Mouse (Mus musculus): ENCODE results near the gene Insrr. TPM values are rescaled to one million over a fixed set of nuclear protein-coding genes. Genes with fewer than 3 reads are reported as not detected.

Gene Insrr
- polyA plus RNA-seq, 1 experiment from 2014 or later: 0.43 TPM

GRCm38 (mm10) chr3:87763683-87764289 lies 33.0 kb upstream of the Insrr start:
- 32% methylated on average over 11 of the region's 15 CpGs for WGBS
- Histone ChIP-seq H3K27me3 (peaks cover 46% of the 10 kb centered on the region), H3K27ac (0 out of 2 replicates have a peak overlapping the region, but pooled peaks have one; percentile 10), H3K4me2 (peak overlapping the region; percentile 33), H3K9me3 (replicated peaks) (no peaks in the 10 kb centered on the region), H3K4me3 (no peak overlapping the region), H3K4me1 (peaks cover 12% of the 10 kb centered on the region), H3K9ac (0 out of 2 replicates have a peak overlapping the region, but pooled peaks have one; percentile 4), H3K36me3 (ENCODE audit: poor library complexity, severe bottlenecking) (no peaks in the 10 kb centered on the region)
- no peak for ATAC-seq

GRCm38 (mm10) chr3:87764506-87764905 lies 32.2 kb upstream of the Insrr start:
- Histone ChIP-seq H3K9ac (no peak overlapping the region), H3K27ac (peak overlapping the region; percentile 10; the same call in 1 of the 2 replicates), H3K4me1 (peaks cover 12% of the 10 kb centered on the region), H3K4me3 (no peak overlapping the region), H3K36me3 (ENCODE audit: poor library complexity, severe bottlenecking) (no peaks in the 10 kb centered on the region), H3K4me2 (0 out of 2 replicates have a peak overlapping the region, but pooled peaks have one; percentile 8), H3K9me3 (replicated peaks) (no peaks in the 10 kb centered on the region), H3K27me3 (peaks cover 53% of the 10 kb centered on the region)
- WGBS: 45% methylated on average over 10 of the region's 10 CpGs
- no peak for ATAC-seq

GRCm38 (mm10) chr3:87765091-87765490 lies 31.7 kb upstream of the Insrr start:
- H3K27me3 ChIP-seq: peaks cover 59% of the 10 kb centered on the region
- H3K9me3 ChIP-seq (replicated peaks): no peaks in the 10 kb centered on the region
- H3K9ac ChIP-seq: no peak overlapping the region
- 0 out of 2 replicates have a peak overlapping the region, but pooled peaks have one; percentile 8 for H3K4me2 ChIP-seq
- peaks cover 12% of the 10 kb centered on the region for H3K4me1 ChIP-seq
- 18% methylated on average over 10 of the region's 10 CpGs for WGBS
- no peak for ATAC-seq
- H3K36me3 ChIP-seq (ENCODE audit: poor library complexity, severe bottlenecking): no peaks in the 10 kb centered on the region
- 0 out of 2 replicates have a peak overlapping the region, but pooled peaks have one; percentile 10 for H3K27ac ChIP-seq
- no peak overlapping the region for H3K4me3 ChIP-seq

- Histone ChIP-seq H3K4me3 (no peak overlapping the region), H3K4me2 (no peak overlapping the region), H3K4me1 (peaks cover 12% of the 10 kb centered on the region), H3K27me3 (peaks cover 63% of the 10 kb centered on the region), H3K36me3 (ENCODE audit: poor library complexity, severe bottlenecking) (no peaks in the 10 kb centered on the region), H3K27ac (no peak overlapping the region), H3K9ac (no peak overlapping the region), H3K9me3 (replicated peaks) (no peaks in the 10 kb centered on the region)
- 80% methylated on average over 5 of the region's 5 CpGs for WGBS
- ATAC-seq: no peak
Observed at GRCm38 (mm10) chr3:87765631-87766283, 31.0 kb upstream of the Insrr start.

GRCm38 (mm10) chr3:87766284-87766667 lies 30.5 kb upstream of the Insrr start:
- no peak overlapping the region for H3K4me3 ChIP-seq
- H3K27ac ChIP-seq: no peak overlapping the region
- 80% methylated on average over 3 of the region's 3 CpGs for WGBS
- ATAC-seq: no peak
- no peaks in the 10 kb centered on the region for H3K9me3 ChIP-seq (replicated peaks)
- peaks cover 12% of the 10 kb centered on the region for H3K4me1 ChIP-seq
- H3K4me2 ChIP-seq: no peak overlapping the region
- H3K9ac ChIP-seq: no peak overlapping the region
- no peaks in the 10 kb centered on the region for H3K36me3 ChIP-seq (ENCODE audit: poor library complexity, severe bottlenecking)
- H3K27me3 ChIP-seq: peaks cover 67% of the 10 kb centered on the region

GRCm38 (mm10) chr3:87767764-87768163 lies 29.0 kb upstream of the Insrr start:
- H3K36me3 ChIP-seq (ENCODE audit: poor library complexity, severe bottlenecking): no peaks in the 10 kb centered on the region
- H3K4me3 ChIP-seq: no peak overlapping the region
- H3K27ac ChIP-seq: no peak overlapping the region
- H3K4me1 ChIP-seq: peaks cover 22% of the 10 kb centered on the region
- no peaks in the 10 kb centered on the region for H3K9me3 ChIP-seq (replicated peaks)
- no peak overlapping the region for H3K9ac ChIP-seq
- no peak for ATAC-seq
- no peak overlapping the region; the same call in 1 of the 2 replicates for H3K4me2 ChIP-seq
- WGBS: 79% methylated on average over 8 of the region's 8 CpGs
- peaks cover 79% of the 10 kb centered on the region for H3K27me3 ChIP-seq

GRCm38 (mm10) chr3:87768431-87768830 lies 28.3 kb upstream of the Insrr start:
- Histone ChIP-seq H3K9ac (0 out of 2 replicates have a peak overlapping the region, but pooled peaks have one; percentile 50), H3K4me1 (peaks cover 21% of the 10 kb centered on the region), H3K4me2 (peak overlapping the region; percentile 53), H3K4me3 (peak overlapping the region; percentile 34), H3K36me3 (ENCODE audit: poor library complexity, severe bottlenecking) (no peaks in the 10 kb centered on the region), H3K27me3 (peaks cover 78% of the 10 kb centered on the region), H3K27ac (no peak overlapping the region), H3K9me3 (replicated peaks) (no peaks in the 10 kb centered on the region)
- 64% methylated on average over 6 of the region's 6 CpGs for WGBS
- no peak for ATAC-seq

- Histone ChIP-seq H3K4me1 (peaks cover 17% of the 10 kb centered on the region), H3K4me2 (peak overlapping the region; percentile 53), H3K9ac (peak overlapping the region; percentile 50; the same call in 1 of the 2 replicates), H3K27me3 (peaks cover 78% of the 10 kb centered on the region), H3K9me3 (replicated peaks) (no peaks in the 10 kb centered on the region), H3K4me3 (peak overlapping the region; percentile 34), H3K27ac (no peak overlapping the region), H3K36me3 (ENCODE audit: poor library complexity, severe bottlenecking) (no peaks in the 10 kb centered on the region)
- WGBS: 3% methylated on average over 28 of the region's 37 CpGs
- peak; percentile 25; the same call in 1 of the 2 replicates for ATAC-seq
Observed at GRCm38 (mm10) chr3:87768844-87769243, 27.9 kb upstream of the Insrr start.

GRCm38 (mm10) chr3:87769506-87769905 lies 27.2 kb upstream of the Insrr start:
- Histone ChIP-seq H3K9me3 (replicated peaks) (no peaks in the 10 kb centered on the region), H3K4me1 (peaks cover 14% of the 10 kb centered on the region), H3K36me3 (ENCODE audit: poor library complexity, severe bottlenecking) (no peaks in the 10 kb centered on the region), H3K9ac (no peak overlapping the region), H3K27ac (no peak overlapping the region), H3K4me3 (no peak overlapping the region), H3K27me3 (peaks cover 77% of the 10 kb centered on the region), H3K4me2 (no peak overlapping the region)
- no peak for ATAC-seq
- WGBS: 81% methylated on average over 8 of the region's 8 CpGs

- peaks cover 69% of the 10 kb centered on the region for H3K27me3 ChIP-seq
- no peak overlapping the region for H3K9ac ChIP-seq
- no peak overlapping the region for H3K4me3 ChIP-seq
- peaks cover 10% of the 10 kb centered on the region; the same call in 1 of the 2 replicates for H3K4me1 ChIP-seq
- no peak overlapping the region for H3K4me2 ChIP-seq
- H3K36me3 ChIP-seq (ENCODE audit: poor library complexity, severe bottlenecking): no peaks in the 10 kb centered on the region
- 0% methylated on average over 4 of the region's 4 CpGs for WGBS
- H3K9me3 ChIP-seq (replicated peaks): no peaks in the 10 kb centered on the region
- no peak overlapping the region for H3K27ac ChIP-seq
- no peak for ATAC-seq
Observed at GRCm38 (mm10) chr3:87770280-87770679, 26.5 kb upstream of the Insrr start.

- H3K4me2 ChIP-seq: no peak overlapping the region
- no peaks in the 10 kb centered on the region for H3K9me3 ChIP-seq (replicated peaks)
- no peak for ATAC-seq
- H3K4me3 ChIP-seq: no peak overlapping the region
- 57% methylated on average over 6 of the region's 6 CpGs for WGBS
- peaks cover 62% of the 10 kb centered on the region for H3K27me3 ChIP-seq
- H3K9ac ChIP-seq: no peak overlapping the region
- no peaks in the 10 kb centered on the region for H3K36me3 ChIP-seq (ENCODE audit: poor library complexity, severe bottlenecking)
- no peak overlapping the region for H3K27ac ChIP-seq
- H3K4me1 ChIP-seq: peaks cover 11% of the 10 kb centered on the region
Observed at GRCm38 (mm10) chr3:87771088-87771487, 25.7 kb upstream of the Insrr start.

- peaks cover 26% of the 10 kb centered on the region for H3K27me3 ChIP-seq
- no peak for ATAC-seq
- no peak overlapping the region for H3K4me3 ChIP-seq
- H3K9me3 ChIP-seq (replicated peaks): no peaks in the 10 kb centered on the region
- no peaks in the 10 kb centered on the region for H3K36me3 ChIP-seq (ENCODE audit: poor library complexity, severe bottlenecking)
- 50% methylated on average over 23 of the region's 23 CpGs for WGBS
- H3K4me2 ChIP-seq: peak overlapping the region; percentile 24
- H3K27ac ChIP-seq: no peak overlapping the region
- H3K4me1 ChIP-seq: peaks cover 11% of the 10 kb centered on the region; the same call in 1 of the 2 replicates
- H3K9ac ChIP-seq: peak overlapping the region; percentile 26; the same call in 1 of the 2 replicates
Observed at GRCm38 (mm10) chr3:87778283-87778682, 18.5 kb upstream of the Insrr start.
